Mouse (Mus musculus): ENCODE data around the gene Myh3. TPM values are rescaled to one million over a fixed set of nuclear protein-coding genes. Genes with fewer than 3 reads are reported as not detected.
"Not testable (repeated sequence)": the region's sequence is repeated elsewhere in the genome, so short reads cannot be mapped to it uniquely, and the experiment has no call there.

Myh3 gene
- total RNA-seq, 2 experiments from 2014 or later, result 0.08 TPM; not detected in 1

DNA sequence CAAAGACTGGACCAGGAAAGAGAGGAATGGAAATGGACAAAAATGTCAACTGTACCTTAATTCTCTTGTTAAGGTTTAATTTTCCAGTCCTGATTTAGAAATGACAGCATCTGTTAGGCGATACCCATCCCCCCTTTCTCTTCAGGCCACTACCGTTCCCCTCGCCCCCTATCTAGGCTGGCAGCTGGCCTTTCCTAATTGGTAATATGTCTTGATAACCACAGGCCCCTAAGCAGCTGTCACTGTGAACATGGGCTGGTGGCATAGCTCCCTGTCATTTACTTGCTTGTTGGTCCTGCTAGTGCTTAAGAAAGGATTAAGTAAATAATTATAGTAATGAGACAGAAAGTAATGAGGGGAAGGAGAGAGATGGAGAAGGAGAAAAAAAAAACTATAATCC lies 665 bp upstream of the Myh3 start:
- no peak for DNase-seq

DNA sequence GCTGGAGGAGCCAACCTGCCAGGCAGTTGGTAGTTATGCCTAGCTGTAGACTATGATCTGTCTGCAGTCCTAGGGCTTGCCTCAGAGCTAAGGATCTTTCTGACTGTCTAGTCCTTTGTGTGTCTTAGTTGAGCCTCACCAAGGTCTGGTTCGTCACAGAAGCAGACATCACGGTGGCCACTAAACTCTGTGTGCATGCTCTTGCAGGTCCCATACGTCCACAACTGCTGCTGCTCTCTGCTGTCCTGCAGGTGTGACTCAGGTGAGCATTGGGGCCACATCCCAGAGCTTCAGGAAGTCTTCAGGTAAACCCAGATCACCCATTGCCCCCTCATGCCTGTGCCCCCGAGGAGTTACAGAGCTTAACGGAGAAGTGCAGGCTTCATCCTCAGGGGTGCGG lies 788 bp downstream of the Myh3 start:
- no peak for DNase-seq

DNA sequence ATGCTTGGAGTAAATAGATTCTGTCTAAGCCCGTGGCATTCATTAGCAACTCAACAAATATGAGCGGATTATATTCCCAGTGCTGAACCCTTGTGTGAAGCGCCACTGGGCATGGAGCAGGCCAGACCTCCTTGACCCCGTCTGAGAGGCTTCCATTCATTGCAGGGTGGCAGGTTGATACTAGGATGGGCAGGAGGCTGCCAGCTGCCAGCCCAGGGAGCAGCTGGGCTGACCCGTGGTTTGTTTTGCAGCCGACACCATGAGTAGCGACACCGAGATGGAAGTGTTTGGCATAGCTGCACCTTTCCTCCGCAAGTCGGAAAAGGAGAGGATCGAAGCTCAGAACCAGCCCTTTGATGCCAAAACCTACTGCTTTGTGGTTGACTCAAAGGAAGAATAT lies 1.6 kb downstream of the Myh3 start:
- no peak for DNase-seq

DNA sequence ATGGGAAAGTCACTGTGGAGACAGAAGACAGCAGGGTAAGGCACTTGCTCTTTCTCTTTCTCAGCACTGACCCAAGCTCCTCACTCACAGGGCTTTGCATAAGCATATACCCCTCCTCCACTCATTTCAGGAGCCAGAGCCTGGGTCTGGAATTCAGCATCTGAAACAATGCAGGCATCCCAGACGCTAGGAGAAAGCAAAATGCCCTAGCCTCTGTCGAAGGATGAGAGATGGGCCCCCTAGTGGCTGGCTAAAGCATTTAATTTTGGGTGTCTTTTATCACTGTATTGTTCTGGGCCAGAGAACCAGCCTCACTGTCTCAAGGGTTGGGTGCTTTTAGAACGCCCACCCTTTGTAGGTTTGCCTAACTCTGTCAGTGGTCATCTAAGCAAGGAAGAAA lies 2.1 kb downstream of the Myh3 start:
- DNase-seq, result peak; percentile 60 to 74

DNA sequence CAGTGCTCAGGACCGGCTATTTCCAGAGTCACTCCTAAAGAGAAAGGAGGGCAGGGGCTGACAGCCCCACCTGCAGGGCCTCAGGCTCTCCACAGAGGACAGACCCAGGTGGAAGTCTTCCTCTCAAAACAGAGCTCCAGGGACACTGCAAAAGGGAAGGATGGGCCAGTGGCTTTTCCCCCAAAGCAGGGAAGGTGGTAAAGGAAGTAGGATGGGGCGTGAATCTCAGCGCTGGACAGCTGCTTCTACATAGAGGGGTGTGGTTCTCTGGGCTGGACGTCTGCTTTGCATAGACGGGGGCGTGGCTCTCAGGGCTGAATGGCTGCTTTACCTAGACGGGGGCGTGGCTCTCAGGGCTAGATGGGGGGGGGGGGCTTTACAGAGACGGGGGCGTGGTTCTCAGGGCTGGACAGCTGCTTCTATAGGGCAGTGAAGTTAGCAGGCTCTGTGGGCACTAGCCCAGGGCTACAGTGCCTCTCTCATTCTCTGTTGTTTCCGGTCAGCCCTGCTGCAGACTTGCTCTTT lies 3.1 kb downstream of the Myh3 start:
- no peak for DNase-seq

DNA sequence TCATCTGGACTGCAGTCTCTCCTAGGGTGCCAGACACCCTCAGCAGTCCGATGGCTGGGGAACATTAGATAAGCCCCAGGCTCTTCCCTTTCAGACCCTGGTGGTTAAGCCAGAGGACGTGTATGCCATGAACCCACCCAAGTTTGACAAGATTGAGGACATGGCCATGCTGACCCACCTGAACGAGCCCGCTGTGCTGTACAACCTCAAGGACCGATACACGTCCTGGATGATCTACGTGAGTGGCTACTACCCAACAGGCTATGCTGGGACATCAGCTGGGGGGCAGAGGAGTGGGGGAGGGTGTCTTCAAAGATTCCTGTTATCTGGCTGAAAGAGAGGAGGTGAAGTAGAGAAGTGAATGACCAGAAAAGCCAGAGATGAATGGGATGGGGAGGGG lies 4.1 kb downstream of the Myh3 start:
- no peak for DNase-seq

DNA sequence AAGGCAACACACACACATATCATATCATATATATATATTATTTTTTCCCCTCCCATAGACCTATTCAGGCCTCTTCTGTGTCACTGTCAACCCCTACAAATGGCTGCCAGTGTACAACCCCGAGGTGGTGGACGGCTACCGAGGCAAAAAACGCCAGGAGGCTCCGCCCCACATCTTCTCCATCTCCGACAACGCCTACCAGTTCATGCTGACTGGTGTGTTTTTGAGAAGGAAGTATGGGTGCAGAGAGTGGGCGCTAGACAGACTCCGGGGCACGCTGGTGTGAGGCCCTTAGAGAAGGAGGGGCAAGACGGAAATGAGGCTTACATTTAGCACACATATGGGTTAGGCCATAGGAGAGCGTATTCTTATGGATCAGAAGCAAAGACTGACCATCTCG lies 4.7 kb downstream of the Myh3 start:
- DNase-seq, result no peak

DNA sequence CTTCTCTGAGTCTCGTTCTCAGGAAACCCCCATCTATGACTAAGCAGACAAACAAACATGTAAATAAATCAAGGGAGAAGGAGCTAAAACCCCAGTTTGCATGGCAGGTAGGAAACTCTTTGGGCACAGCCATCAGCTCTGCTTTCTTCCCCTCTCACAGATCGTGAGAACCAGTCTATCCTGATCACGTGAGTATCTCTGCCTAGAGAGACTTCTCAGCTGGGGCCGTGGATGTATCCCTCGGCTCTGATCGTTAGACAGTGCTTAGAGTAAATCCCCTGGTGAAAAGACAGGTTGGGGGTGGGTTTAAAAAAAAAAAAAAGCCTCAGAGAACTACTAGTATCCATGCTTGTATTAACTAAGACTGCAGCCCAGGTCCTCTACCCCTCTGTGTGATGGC lies 5.1 kb downstream of the Myh3 start:
- DNase-seq, result no peak

DNA sequence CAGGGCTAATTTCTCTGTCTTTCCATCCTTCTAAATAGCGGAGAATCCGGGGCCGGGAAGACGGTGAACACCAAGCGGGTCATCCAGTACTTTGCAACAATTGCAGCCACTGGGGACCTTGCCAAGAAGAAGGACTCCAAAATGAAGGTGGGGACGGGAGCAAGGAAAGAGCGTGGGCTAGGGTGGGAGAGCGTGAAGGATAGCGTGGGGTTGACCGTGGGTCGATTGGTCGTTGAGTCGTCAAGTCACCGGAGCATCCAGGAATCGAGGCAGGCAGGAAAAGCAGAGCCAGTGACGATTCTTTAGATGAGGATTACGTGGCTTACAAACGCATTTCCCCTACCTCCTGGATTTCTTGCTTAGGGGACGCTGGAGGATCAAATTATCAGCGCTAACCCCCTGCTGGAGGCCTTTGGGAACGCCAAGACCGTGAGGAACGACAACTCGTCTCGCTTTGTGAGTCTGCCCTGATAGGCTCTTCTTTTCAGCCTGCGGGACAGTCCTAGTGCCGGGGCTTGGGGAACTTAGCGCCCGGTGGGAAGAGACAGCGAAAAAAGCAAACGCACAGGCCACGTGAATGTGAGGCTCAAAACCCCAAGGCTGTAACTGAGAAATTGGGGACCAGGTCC lies 5.7 kb downstream of the Myh3 start:
- no peak for DNase-seq

DNA sequence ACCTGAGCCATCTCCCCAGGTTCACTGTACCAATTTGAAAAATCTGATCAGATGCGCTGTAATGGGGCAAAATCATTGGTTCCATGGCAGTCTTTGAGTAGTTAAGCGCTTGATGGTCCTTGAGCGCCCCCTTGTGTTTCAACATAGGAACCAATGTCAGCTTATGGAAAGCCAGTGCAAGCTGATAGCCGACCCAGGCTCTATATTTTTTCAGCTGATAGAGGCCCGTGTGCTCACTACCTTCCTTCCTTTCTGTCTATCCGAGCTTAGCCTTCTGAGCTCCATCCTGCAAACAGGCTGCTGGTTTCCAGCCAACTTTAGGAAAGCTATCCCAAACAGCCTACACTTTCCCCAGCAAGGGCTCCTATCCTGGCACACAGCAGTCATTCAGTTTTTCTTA lies 7.4 kb downstream of the Myh3 start:
- peak; percentile 68 to 85 for DNase-seq

DNA sequence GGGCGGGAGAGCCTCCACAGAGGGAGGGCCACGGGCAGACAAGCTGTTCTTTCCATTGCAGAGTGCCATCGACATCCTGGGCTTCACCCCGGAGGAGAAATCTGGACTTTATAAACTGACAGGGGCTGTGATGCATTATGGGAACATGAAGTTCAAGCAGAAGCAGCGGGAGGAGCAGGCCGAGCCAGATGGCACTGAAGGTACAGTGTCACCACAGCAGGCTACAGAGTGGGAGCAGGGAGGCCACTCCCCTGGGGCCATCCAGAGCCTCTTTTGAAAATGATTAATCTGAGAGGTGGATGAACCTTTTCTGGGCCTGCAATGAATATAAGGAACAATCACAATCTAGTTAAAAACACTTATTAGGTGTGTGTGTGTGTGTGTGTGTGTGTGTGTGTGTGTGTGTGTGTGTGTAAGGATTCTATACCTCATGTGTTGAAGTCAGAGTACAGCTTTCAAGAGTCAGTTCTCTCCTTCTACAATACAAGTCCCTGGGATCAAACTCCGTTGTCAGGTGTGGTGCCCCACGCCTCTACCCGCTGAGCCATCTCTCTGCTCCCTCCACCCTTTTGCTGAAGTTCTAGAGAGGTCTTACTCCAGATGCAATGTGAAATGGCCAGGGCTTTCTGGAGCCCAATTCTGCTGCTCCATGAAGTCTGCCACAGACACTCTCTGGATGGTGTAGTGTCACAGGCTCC lies 8.5 kb downstream of the Myh3 start:
- DNase-seq, result no peak

DNA sequence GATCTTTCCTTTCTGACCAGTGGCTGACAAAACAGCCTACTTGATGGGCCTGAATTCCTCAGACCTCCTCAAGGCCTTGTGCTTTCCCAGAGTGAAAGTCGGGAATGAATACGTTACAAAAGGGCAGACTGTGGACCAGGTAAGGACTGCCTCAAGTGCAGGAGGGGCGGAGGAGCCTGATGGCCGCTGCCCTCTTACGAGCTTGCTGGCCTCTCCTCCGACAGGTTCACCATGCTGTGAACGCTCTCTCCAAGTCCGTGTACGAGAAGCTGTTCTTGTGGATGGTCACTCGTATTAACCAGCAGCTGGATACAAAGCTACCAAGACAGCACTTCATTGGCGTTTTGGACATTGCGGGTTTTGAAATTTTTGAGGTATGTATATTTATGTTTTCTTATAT lies 9.1 kb downstream of the Myh3 start:
- DNase-seq, result no peak

DNA sequence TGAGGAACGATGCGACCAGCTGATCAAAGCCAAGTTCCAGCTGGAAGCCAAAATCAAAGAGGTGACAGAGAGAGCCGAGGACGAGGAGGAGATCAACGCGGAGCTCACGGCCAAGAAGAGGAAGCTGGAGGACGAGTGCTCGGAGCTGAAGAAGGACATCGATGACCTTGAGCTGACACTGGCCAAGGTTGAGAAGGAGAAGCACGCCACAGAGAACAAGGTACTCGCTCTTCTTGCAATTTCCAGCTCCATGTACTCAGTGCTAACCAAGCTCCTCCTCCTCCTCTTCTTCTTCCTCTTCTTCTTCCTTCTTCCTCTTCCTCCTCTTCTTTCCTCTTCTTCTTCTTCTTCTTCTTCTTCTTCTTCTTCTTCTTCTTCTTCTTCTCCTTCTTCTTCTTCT lies 14.3 kb downstream of the Myh3 start:
- DNase-seq, result not testable (repeated sequence)

DNA sequence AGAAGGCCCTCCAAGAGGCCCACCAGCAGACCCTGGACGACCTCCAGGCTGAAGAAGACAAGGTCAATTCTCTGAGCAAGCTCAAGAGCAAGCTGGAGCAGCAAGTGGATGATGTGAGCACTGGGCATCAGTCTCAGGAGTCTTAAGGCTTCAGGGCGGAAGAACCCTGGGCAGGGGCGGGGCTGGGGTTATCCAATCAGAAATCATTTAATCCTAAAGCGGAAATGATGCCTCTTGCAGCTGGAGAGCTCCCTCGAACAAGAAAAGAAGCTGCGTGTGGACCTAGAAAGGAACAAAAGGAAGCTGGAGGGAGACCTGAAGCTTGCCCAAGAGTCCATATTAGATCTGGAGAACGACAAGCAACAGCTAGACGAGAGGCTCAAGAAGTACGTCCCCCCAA lies 15.1 kb downstream of the Myh3 start:
- DNase-seq, result no peak

DNA sequence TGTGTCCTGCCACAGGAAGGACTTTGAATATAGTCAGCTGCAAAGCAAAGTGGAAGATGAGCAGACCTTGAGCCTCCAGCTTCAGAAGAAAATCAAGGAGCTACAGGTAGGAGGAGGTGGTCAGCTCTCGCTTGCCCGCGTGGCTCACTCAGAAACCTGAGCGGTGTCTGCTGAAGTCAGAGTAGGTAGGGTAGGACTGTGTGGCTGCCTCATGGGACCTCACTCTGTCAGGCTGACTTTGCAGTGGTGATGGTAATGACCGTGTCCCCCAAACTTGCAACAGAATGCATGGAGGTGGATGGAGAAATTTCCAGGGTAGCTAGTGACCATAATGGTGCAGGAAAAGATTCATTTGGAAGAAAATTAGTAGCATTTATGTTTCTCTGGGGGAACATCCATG lies 15.6 kb downstream of the Myh3 start:
- DNase-seq, result no peak

DNA sequence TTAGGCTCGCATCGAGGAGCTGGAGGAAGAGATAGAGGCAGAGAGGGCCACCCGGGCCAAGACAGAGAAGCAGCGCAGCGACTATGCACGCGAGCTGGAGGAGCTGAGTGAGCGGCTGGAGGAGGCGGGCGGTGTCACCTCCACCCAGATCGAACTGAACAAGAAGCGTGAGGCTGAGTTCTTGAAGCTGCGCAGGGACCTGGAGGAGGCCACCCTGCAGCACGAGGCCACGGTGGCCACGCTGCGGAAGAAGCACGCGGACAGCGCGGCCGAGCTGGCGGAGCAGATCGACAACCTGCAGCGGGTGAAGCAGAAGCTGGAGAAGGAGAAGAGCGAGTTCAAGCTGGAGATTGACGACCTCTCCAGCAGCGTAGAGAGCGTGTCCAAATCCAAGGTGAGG lies 16.4 kb downstream of the Myh3 start:
- no peak for DNase-seq

DNA sequence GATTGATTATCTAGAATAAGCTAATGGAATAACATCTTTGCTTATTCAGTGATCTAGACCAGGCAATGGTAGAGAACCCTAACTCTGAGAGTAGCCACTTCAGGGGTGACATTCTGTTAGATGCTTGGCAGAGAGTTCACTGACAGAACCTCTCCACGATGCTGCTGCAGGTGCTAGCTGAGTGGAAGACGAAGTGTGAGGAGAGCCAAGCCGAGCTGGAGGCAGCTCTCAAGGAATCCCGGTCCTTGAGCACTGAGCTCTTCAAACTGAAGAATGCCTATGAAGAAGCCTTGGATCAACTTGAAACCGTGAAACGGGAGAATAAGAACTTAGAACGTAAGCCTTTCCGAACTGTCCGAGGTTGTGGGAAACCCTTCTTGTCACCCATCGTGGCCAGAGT lies 19.6 kb downstream of the Myh3 start:
- DNase-seq, result no peak

DNA sequence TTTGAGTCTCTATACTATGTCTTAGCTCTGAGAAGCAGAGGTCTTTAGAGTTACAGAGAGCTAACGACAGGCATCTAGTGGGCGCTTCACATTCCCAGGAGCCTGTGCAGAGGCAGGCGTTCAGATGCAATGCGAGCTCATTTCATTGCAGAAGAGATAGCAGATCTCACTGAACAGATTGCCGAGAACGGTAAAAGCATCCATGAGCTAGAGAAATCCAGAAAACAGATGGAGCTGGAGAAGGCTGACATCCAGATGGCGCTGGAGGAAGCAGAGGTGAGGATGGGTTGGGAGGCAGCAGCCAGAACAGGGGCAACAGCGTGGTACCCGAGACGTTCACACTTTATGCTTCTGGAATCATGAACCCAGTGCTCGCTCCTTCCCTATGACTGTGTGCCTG lies 20.3 kb downstream of the Myh3 start:
- DNase-seq, result no peak

DNA sequence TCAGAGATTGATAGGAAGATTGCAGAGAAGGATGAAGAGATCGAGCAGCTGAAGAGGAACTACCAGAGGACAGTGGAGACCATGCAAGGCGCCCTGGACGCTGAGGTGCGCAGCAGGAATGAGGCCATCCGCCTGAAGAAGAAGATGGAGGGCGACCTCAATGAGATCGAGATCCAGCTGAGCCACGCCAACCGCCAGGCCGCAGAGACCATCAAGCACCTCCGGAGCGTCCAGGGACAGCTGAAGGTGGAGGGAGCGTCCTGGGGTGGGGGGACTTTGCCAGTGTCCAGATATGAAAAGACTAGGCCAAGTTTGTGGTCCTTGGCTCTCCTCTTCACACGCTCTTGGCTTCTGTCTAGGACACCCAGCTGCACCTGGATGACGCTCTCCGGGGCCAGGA lies 21.1 kb downstream of the Myh3 start:
- DNase-seq, result no peak

DNA sequence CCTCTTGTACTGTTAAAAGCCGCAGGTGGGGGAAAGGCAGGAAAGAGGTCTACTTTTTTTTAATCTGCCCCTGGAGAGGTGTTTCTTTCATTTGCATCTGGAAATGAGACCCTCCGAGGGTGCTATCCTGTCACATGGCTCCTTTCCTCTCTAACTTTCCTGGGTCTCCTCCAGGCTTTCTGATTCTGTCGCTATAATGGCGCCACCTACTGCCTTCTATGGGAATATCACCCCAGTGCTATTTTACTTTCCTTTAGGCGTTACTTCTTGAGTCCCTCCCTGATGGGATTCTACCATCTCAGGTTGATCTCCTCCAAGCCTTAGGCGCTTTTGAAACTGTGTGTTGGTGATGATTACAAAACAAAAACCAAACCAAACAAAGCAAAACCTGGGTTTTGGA lies 22.1 kb downstream of the Myh3 start:
- peak; percentile 18 to 51 for DNase-seq

DNA sequence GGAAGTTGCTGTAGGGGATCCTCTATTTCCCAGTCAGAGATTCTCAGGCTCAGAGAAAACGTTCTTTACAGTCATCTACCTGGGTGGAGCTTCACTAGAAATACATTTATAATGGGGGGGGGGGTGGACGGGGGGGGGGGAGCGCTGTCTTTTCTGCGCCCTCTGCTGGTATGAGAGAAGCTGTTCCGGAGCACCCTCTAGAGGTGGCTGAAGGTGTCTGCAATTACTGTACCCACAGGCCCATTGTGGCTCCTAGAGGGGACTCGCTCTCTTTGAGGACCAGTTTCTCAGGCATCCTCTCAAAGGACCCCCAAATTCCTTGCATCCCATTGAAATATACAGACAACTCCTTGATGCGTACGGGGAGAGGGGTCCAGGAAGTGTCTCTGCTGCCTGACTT lies 23.6 kb downstream of the Myh3 start:
- DNase-seq, result peak; percentile 39 to 76

DNA sequence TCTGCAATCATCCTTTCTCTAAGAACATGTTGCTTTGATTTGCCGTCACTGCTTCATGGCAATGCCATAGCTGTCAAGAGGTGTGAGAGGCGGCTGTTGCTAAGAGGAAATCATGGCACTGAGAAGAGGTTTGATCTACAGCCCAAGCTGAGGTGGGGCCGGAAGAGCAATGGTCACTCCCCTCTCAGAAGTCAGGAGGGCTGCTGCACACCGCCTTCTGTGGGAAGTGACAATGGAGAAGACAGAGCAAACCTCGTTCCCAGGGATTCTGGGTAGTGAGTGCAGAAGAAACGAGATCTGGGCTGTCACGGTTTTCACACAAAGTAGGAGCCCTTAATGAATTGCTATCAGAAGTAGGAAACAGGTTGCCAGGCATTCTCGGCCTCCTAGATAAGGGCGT lies 25.2 kb downstream of the Myh3 start:
- DNase-seq, result no peak

DNA sequence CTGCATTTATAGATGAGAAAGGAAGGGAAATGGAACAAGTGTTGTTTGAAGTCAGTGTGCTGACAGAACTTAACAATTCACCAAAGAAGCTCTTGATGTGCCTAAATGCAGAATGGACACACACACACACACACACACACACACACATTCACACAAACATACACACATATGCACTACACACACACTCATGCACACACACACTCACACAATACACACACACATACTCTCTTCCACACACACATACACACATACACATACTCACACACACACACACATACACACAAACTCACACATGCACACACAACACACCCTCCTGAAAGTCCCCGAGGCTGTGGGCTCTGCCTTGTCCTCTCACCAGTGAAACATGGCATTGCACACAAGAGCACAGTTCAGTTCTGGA lies 26.1 kb downstream of the Myh3 start:
- no peak for DNase-seq

DNA sequence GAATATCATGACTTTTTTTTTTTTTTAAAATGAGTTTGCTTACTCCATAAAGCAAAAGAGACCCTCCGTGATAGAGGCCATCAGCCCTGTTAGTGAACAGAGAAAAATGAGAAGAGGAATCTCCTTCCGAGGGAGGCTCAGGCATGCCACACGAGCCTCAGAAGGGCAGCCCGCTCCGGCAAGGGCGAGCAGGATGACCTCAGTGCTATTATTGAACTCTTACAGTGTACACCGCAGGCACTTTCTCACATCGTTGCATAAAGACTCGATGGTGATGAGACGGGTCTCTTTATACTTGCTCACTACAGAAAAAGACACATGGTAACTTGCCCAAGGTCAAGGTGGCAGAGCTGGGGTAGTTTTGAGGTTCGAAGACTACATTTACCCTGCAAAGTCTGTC lies 26.6 kb downstream of the Myh3 start:
- DNase-seq, result peak; percentile 15 to 29

Data from heart, adult 18-20 months (tissue).